Mouse (Mus musculus): ENCODE results near the gene Mmd. TPM values are rescaled to one million over a fixed set of nuclear protein-coding genes. Genes with fewer than 3 reads are reported as not detected.

The Mmd gene
- polyA plus RNA-seq, 1 experiment from 2014 or later, result 36.1 TPM

DNA sequence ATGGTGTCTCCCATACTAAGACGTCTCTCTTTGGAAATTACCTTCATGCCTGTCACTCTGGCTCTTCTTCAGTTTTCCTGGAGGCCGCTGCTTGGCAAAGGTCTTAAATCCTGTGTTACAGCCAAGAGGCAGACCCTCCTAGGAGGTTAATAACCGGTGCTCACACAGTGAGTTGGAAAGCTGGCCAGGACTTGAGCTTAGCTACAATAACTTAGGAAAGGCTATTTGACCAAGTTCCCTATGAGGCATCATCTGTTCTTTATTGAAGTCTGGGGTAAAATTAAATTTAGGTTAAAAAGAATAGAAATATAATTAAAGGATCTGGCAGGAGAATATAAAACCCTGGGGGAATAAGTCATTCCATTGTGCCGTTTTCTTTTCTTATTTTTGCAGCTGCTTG lies 41.9 kb downstream of the Mmd start:
- WGBS, result 64% methylated on average over 4 of the region's 4 CpGs

DNA sequence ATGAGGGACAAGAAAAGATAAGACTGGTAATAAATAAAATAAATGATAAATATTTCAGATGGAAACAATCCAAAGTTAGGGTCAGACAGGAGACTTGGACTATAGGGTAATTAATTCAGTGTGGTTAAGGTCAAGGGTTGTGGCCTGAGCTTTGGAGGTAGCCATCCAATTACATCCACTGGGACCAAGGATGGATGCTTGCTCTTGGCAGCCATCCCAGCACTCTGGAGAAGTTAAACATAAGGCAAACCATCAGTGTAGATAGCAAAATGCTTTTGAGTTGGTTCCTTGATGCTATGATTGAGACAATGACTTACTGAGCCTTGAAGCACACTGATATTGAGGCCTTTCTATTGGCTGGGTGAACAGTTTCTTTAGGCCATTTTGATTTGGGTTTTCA lies 43.5 kb downstream of the Mmd start:
- Histone ChIP-seq H3K4me2 (replicated peaks; ENCODE audit: low read depth, low read length) (no peak overlapping the region), H3K27me3 (ENCODE audit: insufficient read depth, low read length) (no peaks in the 10 kb centered on the region), H3K4me1 (ENCODE audit: insufficient read depth, low read length) (no peaks in the 10 kb centered on the region), H3K27ac (ENCODE audit: low read length) (no peak overlapping the region), H3K36me3 (ENCODE audit: insufficient read depth, low read length) (no peaks in the 10 kb centered on the region), H3K9me3 (ENCODE audit: low read length) (no peaks in the 10 kb centered on the region), H3K9ac (replicated peaks; ENCODE audit: low read length) (no peak overlapping the region), H3K4me3 (ENCODE audit: low read length) (no peak overlapping the region)
- no peak for ATAC-seq (ENCODE audit: low FRiP score, low TSS enrichment)

More for the DNA sequence above, 41.9 kb downstream of the Mmd start:
- Histone ChIP-seq H3K9me3 (ENCODE audit: low read length) (no peaks in the 10 kb centered on the region), H3K4me3 (ENCODE audit: low read length) (no peak overlapping the region), H3K36me3 (ENCODE audit: insufficient read depth, low read length) (no peaks in the 10 kb centered on the region), H3K27ac (ENCODE audit: low read length) (no peak overlapping the region), H3K27me3 (ENCODE audit: insufficient read depth, low read length) (no peaks in the 10 kb centered on the region), H3K4me2 (replicated peaks; ENCODE audit: low read depth, low read length) (no peak overlapping the region), H3K9ac (replicated peaks; ENCODE audit: low read length) (no peak overlapping the region), H3K4me1 (ENCODE audit: insufficient read depth, low read length) (no peaks in the 10 kb centered on the region)
- ATAC-seq (ENCODE audit: low FRiP score, low TSS enrichment), result no peak

DNA sequence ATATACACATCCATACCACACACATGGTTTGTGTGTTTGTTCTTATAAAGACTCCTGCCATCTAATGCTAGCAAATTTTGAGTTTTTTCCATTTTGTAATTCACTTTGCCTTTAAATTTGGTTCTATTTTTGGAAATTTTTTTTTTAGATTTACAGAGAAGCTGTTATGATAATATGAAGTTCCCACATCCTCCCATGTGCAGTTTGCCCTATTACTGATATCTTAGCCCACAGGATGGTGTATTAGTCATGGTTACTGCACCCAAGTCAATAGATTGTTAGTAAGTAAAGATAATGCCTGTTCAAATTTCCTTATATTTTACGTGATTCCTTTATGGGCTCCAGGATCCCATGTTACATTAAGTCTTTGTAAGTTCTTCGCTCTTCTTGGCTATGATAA lies 45.4 kb downstream of the Mmd start:
- Histone ChIP-seq H3K27ac (ENCODE audit: low read length) (no peak overlapping the region), H3K36me3 (ENCODE audit: insufficient read depth, low read length) (no peaks in the 10 kb centered on the region), H3K4me1 (ENCODE audit: insufficient read depth, low read length) (no peaks in the 10 kb centered on the region), H3K4me2 (replicated peaks; ENCODE audit: low read depth, low read length) (no peak overlapping the region), H3K4me3 (ENCODE audit: low read length) (no peak overlapping the region), H3K27me3 (ENCODE audit: insufficient read depth, low read length) (no peaks in the 10 kb centered on the region), H3K9me3 (ENCODE audit: low read length) (no peaks in the 10 kb centered on the region), H3K9ac (replicated peaks; ENCODE audit: low read length) (no peak overlapping the region)
- ATAC-seq (ENCODE audit: low FRiP score, low TSS enrichment), result no peak
- 93% methylated on average over 2 of the region's 2 CpGs for WGBS

DNA sequence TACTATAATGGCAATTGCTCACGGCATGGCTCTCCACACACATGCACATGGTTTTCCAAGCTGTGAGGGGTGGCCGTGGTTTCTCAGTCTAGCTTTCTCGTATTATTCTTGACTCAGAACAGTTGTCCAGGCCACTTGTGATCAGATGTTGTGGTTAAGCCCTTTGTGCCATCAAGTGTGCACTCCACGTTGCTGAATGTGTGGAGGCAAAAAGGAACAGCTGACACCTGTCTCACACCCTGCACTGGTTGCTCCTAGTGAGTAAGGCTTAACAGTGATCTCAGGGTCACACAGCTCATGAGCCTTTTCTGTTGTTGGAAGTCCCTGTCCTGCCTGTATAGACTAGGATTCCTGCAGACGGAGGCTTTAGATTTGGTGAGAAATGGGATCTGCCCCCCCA lies 56.8 kb downstream of the Mmd start:
- H3K4me3 ChIP-seq (ENCODE audit: low read length), result no peak overlapping the region
- H3K36me3 ChIP-seq (ENCODE audit: insufficient read depth, low read length), result no peaks in the 10 kb centered on the region

DNA sequence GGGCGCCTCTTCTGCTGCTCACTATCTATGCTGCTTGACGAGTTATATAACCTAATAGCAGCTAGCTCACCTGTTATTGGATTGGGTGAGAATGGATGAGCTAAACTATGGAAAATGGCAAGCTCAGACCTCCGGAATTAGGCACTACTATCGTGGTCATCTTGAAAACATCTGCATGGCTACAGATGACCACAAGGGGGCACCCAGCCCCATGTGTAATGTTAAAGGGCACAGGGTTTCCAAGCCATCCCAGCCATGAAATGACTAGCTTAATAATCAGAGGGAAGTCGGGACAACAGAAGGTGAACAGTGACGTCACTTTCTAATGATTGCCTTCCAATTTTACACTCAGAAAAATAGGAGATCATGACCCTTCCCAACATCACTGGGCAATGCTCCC lies 57.7 kb downstream of the Mmd start:
- H3K4me1 ChIP-seq (ENCODE audit: insufficient read depth, low read length), result no peaks in the 10 kb centered on the region

More for the DNA sequence above, 56.8 kb downstream of the Mmd start:
- Histone ChIP-seq H3K9ac (replicated peaks; ENCODE audit: low read length) (no peak overlapping the region), H3K9me3 (ENCODE audit: low read length) (no peaks in the 10 kb centered on the region), H3K27me3 (ENCODE audit: insufficient read depth, low read length) (no peaks in the 10 kb centered on the region), H3K4me2 (replicated peaks; ENCODE audit: low read depth, low read length) (no peak overlapping the region), H3K27ac (ENCODE audit: low read length) (no peak overlapping the region), H3K4me1 (ENCODE audit: insufficient read depth, low read length) (no peaks in the 10 kb centered on the region)
- no peak for ATAC-seq (ENCODE audit: low FRiP score, low TSS enrichment)
- WGBS, result 86% methylated on average over 5 of the region's 5 CpGs

DNA sequence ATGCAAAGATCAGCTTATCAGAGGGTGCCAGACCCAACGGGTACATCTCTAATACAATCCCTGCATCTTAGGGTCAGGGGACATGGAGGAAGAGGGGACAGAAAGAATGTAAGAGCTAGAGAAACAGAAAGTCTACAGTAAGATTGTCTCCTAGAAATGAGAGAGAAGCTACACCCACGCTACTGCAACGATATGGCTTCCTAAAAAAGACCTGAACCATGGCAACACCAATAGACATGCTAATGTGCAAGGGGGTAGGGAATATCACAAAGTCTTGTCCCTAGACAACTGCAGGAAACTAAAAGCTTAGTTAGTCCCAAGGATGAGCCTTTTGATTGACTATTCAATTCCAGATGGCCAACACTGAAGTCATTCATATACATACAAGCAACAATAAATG lies 65.3 kb downstream of the Mmd start:
- Histone ChIP-seq H3K4me3 (ENCODE audit: low read length) (no peak overlapping the region), H3K27ac (ENCODE audit: low read length) (no peak overlapping the region), H3K9me3 (ENCODE audit: low read length) (no peaks in the 10 kb centered on the region), H3K9ac (replicated peaks; ENCODE audit: low read length) (no peak overlapping the region), H3K4me1 (ENCODE audit: insufficient read depth, low read length) (no peaks in the 10 kb centered on the region), H3K27me3 (ENCODE audit: insufficient read depth, low read length) (no peaks in the 10 kb centered on the region), H3K36me3 (ENCODE audit: insufficient read depth, low read length) (no peaks in the 10 kb centered on the region), H3K4me2 (replicated peaks; ENCODE audit: low read depth, low read length) (no peak overlapping the region)
- ATAC-seq (ENCODE audit: low FRiP score, low TSS enrichment), result no peak
- 89% methylated on average over 3 of the region's 3 CpGs for WGBS

More for the DNA sequence above, 57.7 kb downstream of the Mmd start:
- Histone ChIP-seq H3K4me2 (replicated peaks; ENCODE audit: low read depth, low read length) (no peak overlapping the region), H3K36me3 (ENCODE audit: insufficient read depth, low read length) (no peaks in the 10 kb centered on the region), H3K27me3 (ENCODE audit: insufficient read depth, low read length) (no peaks in the 10 kb centered on the region), H3K27ac (ENCODE audit: low read length) (no peak overlapping the region), H3K9me3 (ENCODE audit: low read length) (no peaks in the 10 kb centered on the region), H3K9ac (replicated peaks; ENCODE audit: low read length) (no peak overlapping the region), H3K4me3 (ENCODE audit: low read length) (no peak overlapping the region)
- no peak for ATAC-seq (ENCODE audit: low FRiP score, low TSS enrichment)
- whole genome bisulfite sequencing, result 56% methylated on average over 6 of the region's 6 CpGs

DNA sequence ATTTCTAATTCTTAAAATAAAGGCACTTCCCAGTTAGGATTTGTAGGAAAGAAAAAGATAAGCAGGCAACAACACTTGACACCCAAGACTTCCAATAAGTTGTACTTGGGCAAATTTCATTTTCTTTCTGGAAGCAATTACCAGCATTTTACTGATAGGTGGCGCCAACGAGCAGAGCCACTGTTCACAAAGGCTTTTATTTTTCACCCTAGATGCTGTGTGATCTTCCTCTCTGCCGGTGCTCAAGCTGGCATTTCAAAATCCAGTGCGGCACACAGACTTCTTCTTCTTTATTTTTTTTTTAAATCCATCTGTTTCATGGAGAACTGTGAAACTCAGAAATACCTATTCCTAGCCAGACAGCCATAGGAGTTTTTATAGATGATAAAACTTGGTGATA lies 68.2 kb downstream of the Mmd start:
- Histone ChIP-seq H3K4me3 (ENCODE audit: low read length) (no peak overlapping the region), H3K36me3 (ENCODE audit: insufficient read depth, low read length) (no peaks in the 10 kb centered on the region), H3K4me1 (ENCODE audit: insufficient read depth, low read length) (0 out of 2 replicates have a peak, but pooled peaks cover 4% of the 10 kb centered on the region), H3K9me3 (ENCODE audit: low read length) (no peaks in the 10 kb centered on the region), H3K4me2 (replicated peaks; ENCODE audit: low read depth, low read length) (no peak overlapping the region), H3K27ac (ENCODE audit: low read length) (no peak overlapping the region), H3K27me3 (ENCODE audit: insufficient read depth, low read length) (no peaks in the 10 kb centered on the region), H3K9ac (replicated peaks; ENCODE audit: low read length) (no peak overlapping the region)
- WGBS, result 23% methylated on average over 4 of the region's 4 CpGs
- ATAC-seq (ENCODE audit: low FRiP score, low TSS enrichment), result no peak

DNA sequence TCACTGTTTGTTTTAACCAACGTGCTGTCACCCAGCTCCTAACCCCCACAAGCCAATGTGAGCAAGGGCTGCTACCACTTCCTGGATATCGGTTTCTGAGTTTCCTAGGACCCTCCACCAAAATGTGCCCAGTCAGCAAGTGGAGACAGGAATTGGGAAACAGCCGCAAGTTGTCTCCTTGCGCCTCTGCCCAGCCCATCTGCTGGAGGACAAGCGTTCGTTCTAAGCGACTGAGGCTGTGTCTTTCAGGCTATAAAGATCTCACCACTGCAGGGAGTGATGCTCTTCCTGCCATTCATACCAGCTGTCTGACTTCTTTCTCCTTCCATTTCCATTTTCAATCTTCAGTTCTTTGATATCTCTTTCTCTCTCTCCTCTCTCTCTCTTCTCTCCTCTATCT lies 71.7 kb downstream of the Mmd start:
- no peak overlapping the region for H3K4me3 ChIP-seq (ENCODE audit: low read length)
- no peaks in the 10 kb centered on the region for H3K9me3 ChIP-seq (ENCODE audit: low read length)
- ATAC-seq (ENCODE audit: low FRiP score, low TSS enrichment), result no peak
- H3K9ac ChIP-seq (replicated peaks; ENCODE audit: low read length), result no peak overlapping the region
- no peak overlapping the region for H3K4me2 ChIP-seq (replicated peaks; ENCODE audit: low read depth, low read length)
- 0 out of 2 replicates have a peak, but pooled peaks cover 4% of the 10 kb centered on the region for H3K4me1 ChIP-seq (ENCODE audit: insufficient read depth, low read length)
- 34% methylated on average over 7 of the region's 7 CpGs for WGBS
- H3K27me3 ChIP-seq (ENCODE audit: insufficient read depth, low read length), result no peaks in the 10 kb centered on the region
- no peaks in the 10 kb centered on the region for H3K36me3 ChIP-seq (ENCODE audit: insufficient read depth, low read length)
- H3K27ac ChIP-seq (ENCODE audit: low read length), result no peak overlapping the region

DNA sequence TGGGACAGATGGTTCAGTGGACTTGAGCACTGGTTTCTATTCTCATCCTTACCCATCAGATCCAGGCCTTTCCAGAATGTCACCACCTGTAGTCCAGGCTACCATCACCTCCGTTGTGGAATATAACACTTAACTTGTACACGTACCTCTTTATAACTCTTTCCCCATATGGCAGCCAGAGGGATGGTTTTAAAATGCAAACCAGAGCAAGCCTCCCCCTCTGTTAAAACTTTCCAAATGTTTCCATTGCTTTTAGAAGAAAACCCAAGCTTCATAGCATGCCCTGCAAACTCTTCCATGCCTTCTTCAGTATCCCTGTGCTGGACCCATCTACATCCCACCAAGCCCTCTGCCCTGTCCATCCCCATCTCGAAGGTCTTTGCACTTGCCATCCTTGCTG lies 75.3 kb downstream of the Mmd start:
- ATAC-seq (ENCODE audit: low FRiP score, low TSS enrichment), result no peak
- 86% methylated on average over 3 of the region's 3 CpGs for whole genome bisulfite sequencing
- Histone ChIP-seq H3K4me3 (ENCODE audit: low read length) (no peak overlapping the region), H3K9me3 (ENCODE audit: low read length) (no peaks in the 10 kb centered on the region), H3K27me3 (ENCODE audit: insufficient read depth, low read length) (no peaks in the 10 kb centered on the region), H3K4me2 (replicated peaks; ENCODE audit: low read depth, low read length) (no peak overlapping the region), H3K9ac (replicated peaks; ENCODE audit: low read length) (no peak overlapping the region), H3K36me3 (ENCODE audit: insufficient read depth, low read length) (no peaks in the 10 kb centered on the region), H3K4me1 (ENCODE audit: insufficient read depth, low read length) (0 out of 2 replicates have a peak, but pooled peaks cover 4% of the 10 kb centered on the region), H3K27ac (ENCODE audit: low read length) (no peak overlapping the region)

DNA sequence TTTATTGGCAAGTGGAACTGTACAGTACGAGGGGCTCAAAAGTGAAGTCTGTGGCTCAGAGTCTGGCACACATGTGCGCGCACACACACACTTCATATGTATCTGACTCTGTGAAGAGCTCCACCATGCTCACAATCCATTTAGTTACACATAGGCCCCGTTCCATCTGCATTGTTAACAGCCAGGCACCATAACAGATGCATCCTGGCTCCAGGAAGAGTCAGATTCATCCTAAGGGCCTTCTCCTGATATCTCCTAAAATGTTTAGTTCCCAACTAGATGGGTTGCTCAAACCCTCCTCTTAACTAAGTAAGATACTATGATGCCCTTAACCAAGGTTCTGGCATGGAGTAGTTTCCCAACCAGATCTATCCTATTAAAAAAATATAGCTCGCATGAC lies 76.9 kb downstream of the Mmd start:
- Histone ChIP-seq H3K9me3 (ENCODE audit: low read length) (no peaks in the 10 kb centered on the region), H3K4me3 (ENCODE audit: low read length) (no peak overlapping the region), H3K27me3 (ENCODE audit: insufficient read depth, low read length) (no peaks in the 10 kb centered on the region), H3K4me1 (ENCODE audit: insufficient read depth, low read length) (0 out of 2 replicates have a peak, but pooled peaks cover 3% of the 10 kb centered on the region), H3K27ac (ENCODE audit: low read length) (no peak overlapping the region), H3K4me2 (replicated peaks; ENCODE audit: low read depth, low read length) (no peak overlapping the region), H3K36me3 (ENCODE audit: insufficient read depth, low read length) (no peaks in the 10 kb centered on the region), H3K9ac (replicated peaks; ENCODE audit: low read length) (no peak overlapping the region)
- no peak for ATAC-seq (ENCODE audit: low FRiP score, low TSS enrichment)
- WGBS, result 89% methylated on average over 5 of the region's 5 CpGs

DNA sequence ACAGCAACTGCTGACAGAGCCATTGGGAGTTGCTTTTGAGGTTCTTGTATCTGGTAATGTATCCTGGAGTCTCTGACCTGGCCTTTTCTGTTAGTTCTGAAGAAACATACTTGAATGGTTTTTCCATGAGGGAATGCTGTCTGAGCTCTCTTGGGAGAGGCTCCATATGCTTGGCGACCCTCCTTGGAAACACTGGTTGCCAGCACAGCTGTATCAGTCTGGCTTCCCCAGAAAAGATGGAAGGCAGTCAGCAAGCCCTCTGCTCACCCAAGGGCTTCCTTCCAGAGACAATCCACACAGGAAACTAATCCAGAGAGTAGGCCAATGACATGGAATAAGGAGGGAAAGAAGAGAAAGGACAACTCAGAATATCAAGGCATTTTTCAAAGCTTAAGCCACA lies 77.6 kb downstream of the Mmd start:
- Histone ChIP-seq H3K4me2 (replicated peaks; ENCODE audit: low read depth, low read length) (no peak overlapping the region), H3K27me3 (ENCODE audit: insufficient read depth, low read length) (no peaks in the 10 kb centered on the region), H3K4me1 (ENCODE audit: insufficient read depth, low read length) (no peaks in the 10 kb centered on the region), H3K4me3 (ENCODE audit: low read length) (no peak overlapping the region), H3K9me3 (ENCODE audit: low read length) (no peaks in the 10 kb centered on the region), H3K27ac (ENCODE audit: low read length) (no peak overlapping the region), H3K9ac (replicated peaks; ENCODE audit: low read length) (no peak overlapping the region), H3K36me3 (ENCODE audit: insufficient read depth, low read length) (no peaks in the 10 kb centered on the region)
- WGBS, result 68% methylated on average over 1 of the region's 1 CpGs
- ATAC-seq (ENCODE audit: low FRiP score, low TSS enrichment), result no peak
